Mouse (Mus musculus): Measurements from ENCODE around the gene Ptpro. TPM values are rescaled to one million over a fixed set of nuclear protein-coding genes. Genes with fewer than 3 reads are reported as not detected.

The Ptpro gene
- under 1 TPM in 1 of 2 experiments, not detected in 1; 0.29 TPM for polyA plus RNA-seq (2017; shearing (Covaris generic))

- no peak for ATAC-seq
These were observed at the start of gene Ptpro for GRCm38 (mm10) chr6:137252194-137252886. Gene Ptpro (plus strand): TSS chr6:137252319.

- ATAC-seq: no peak
These were observed 49.5 kb upstream of the Ptpro start for GRCm38 (mm10) chr6:137202661-137203060.

- ATAC-seq: no peak
These were observed 46.3 kb upstream of the Ptpro start for GRCm38 (mm10) chr6:137205662-137206400.

GRCm38 (mm10) chr6:137207126-137207525 is 45.0 kb upstream of the Ptpro start:
- no peak for ATAC-seq

GRCm38 (mm10) chr6:137209992-137210391 is 42.1 kb upstream of the Ptpro start:
- ATAC-seq: no peak

- ATAC-seq: no peak
These were observed 41.1 kb upstream of the Ptpro start for GRCm38 (mm10) chr6:137210991-137211390.

- ATAC-seq: no peak
These were observed 40.7 kb upstream of the Ptpro start for GRCm38 (mm10) chr6:137211441-137211840.

GRCm38 (mm10) chr6:137217841-137218463 is 34.2 kb upstream of the Ptpro start:
- ATAC-seq: no peak

GRCm38 (mm10) chr6:137252887-137253242 is 746 bp downstream of the Ptpro start:
- ATAC-seq: no peak

- ATAC-seq: no peak
These were observed 1.3 kb downstream of the Ptpro start for GRCm38 (mm10) chr6:137253415-137253814.

GRCm38 (mm10) chr6:137261033-137261432 is 8.9 kb downstream of the Ptpro start:
- ATAC-seq: no peak

GRCm38 (mm10) chr6:137262087-137262486 is 10.0 kb downstream of the Ptpro start:
- no peak for ATAC-seq

- no peak for ATAC-seq
These were observed 15.9 kb downstream of the Ptpro start for GRCm38 (mm10) chr6:137268019-137268418.

GRCm38 (mm10) chr6:137268592-137268991 is 16.5 kb downstream of the Ptpro start:
- no peak for ATAC-seq

- no peak for ATAC-seq
These were observed 20.4 kb downstream of the Ptpro start for GRCm38 (mm10) chr6:137272513-137272912.

- no peak for ATAC-seq
These were observed 25.5 kb downstream of the Ptpro start for GRCm38 (mm10) chr6:137277587-137277994.

GRCm38 (mm10) chr6:137279576-137279975 is 27.5 kb downstream of the Ptpro start:
- ATAC-seq: no peak

GRCm38 (mm10) chr6:137281541-137282049 is 29.5 kb downstream of the Ptpro start:
- no peak for ATAC-seq

GRCm38 (mm10) chr6:137282050-137282449 is 29.9 kb downstream of the Ptpro start:
- ATAC-seq: no peak

GRCm38 (mm10) chr6:137286376-137286775 is 34.3 kb downstream of the Ptpro start:
- ATAC-seq: no peak

GRCm38 (mm10) chr6:137287788-137288187 is 35.7 kb downstream of the Ptpro start:
- ATAC-seq: no peak

- ATAC-seq: no peak
These were observed 36.1 kb downstream of the Ptpro start for GRCm38 (mm10) chr6:137288264-137288663.

GRCm38 (mm10) chr6:137292421-137292820 is 40.3 kb downstream of the Ptpro start:
- no peak for ATAC-seq

Measured in CD4-positive, CD25-positive, alpha-beta regulatory T cell, adult 4 months (primary cell).